Mouse (Mus musculus) hindbrain, embryonic 14.5 days (tissue): ENCODE data around the gene Cd79a. TPM values are rescaled to one million over a fixed set of nuclear protein-coding genes. Genes with fewer than 3 reads are reported as not detected.

ENCODE experiments used
- ATAC-seq: fragments of 200-750 bp; cut with Nextera tagmentation; 2 replicates; pipeline ENCODE4 v1.8.0; 2017; ENCODE audit warnings: moderate number of reproducible peaks, mild to moderate bottlenecking, moderate TSS enrichment, moderate library complexity; ENCODE audit not compliant: low FRiP score
- DNase-seq: peaks from one replicate; pipeline ENCODE4 v3.0.0-alpha.2; 2015; ENCODE audit warnings: low spot score
- H3K27ac ChIP-seq: fragments of 300-500 bp; sonication (generic); 2 replicates; pipeline ENCODE4 v1.5.1; 2014; ENCODE audit warnings: mild to moderate bottlenecking, moderate library complexity
- H3K27me3 ChIP-seq: fragments of 300-500 bp; sonication (generic); 2 replicates; pipeline ENCODE4 v1.6.1; 2014; ENCODE audit warnings: mild to moderate bottlenecking, low read length, mixed read lengths; ENCODE audit not compliant: control insufficient read depth, insufficient read depth
- H3K36me3 ChIP-seq: fragments of 300-500 bp; sonication (generic); replicated peaks from 2 replicates; pipeline ENCODE4 v1.6.1; 2014; ENCODE audit not compliant: control insufficient read depth, insufficient read depth
- H3K4me1 ChIP-seq: fragments of 300-500 bp; sonication (generic); replicated peaks from 2 replicates; pipeline ENCODE4 v1.6.1; 2014; ENCODE audit warnings: antibody characterized with exemption, low read length, mixed read lengths; ENCODE audit not compliant: control insufficient read depth, insufficient read depth
- H3K4me2 ChIP-seq: fragments of 300-500 bp; sonication (generic); replicated peaks from 2 replicates; pipeline ENCODE4 v1.6.1; 2014; ENCODE audit warnings: mild to moderate bottlenecking, moderate library complexity
- H3K4me3 ChIP-seq: fragments of 300-500 bp; sonication (generic); replicated peaks from 2 replicates; pipeline ENCODE4 v1.5.1; 2014; ENCODE audit warnings: mild to moderate bottlenecking, low read length
- H3K9ac ChIP-seq: fragments of 300-500 bp; sonication (generic); 2 replicates; pipeline ENCODE4 v1.6.1; 2014
- H3K9me3 ChIP-seq: fragments of 300-500 bp; sonication (generic); 2 replicates; pipeline ENCODE4 v1.6.1; 2016; ENCODE audit warnings: low read length; ENCODE audit not compliant: control insufficient read depth
- WGBS: fragments of 180-500 bp; shearing (Covaris S2); extraction: QIAGEN DNeasy Blood & Tissue Kit; methylation state at CpG from one replicate; pipeline ENCODE4 v1.1.7; 2014; 5-methylcytosine and 5-hydroxymethylcytosine counted together
- polyA plus RNA-seq: library from polyadenylated mRNA; unstranded; fragments of >200 nt; fragmentation: Nextera tagmentation; extraction: Ambion mirVana; gene quantifications from 2 replicates; pipeline ENCODE4 v1.2.1, GENCODE M21; 2014

The Cd79a gene
- polyA plus RNA-seq, 1 experiment from 2014 or later = 0.13 TPM

GRCm38 (mm10) chr7:24861913-24862312 is 35.3 kb upstream of the Cd79a start, which contains the start of gene Gm9844:
Gene Gm9844 (plus strand): TSS chr7:24862213.
- Histone ChIP-seq H3K4me2 (no peak within 1 kb of the TSS), H3K4me3 (no peak within 1 kb of the TSS), H3K36me3 (no peaks in the 10 kb centered on the region), H3K9ac (no peak within 1 kb of the TSS), H3K27me3 (no peaks in the 10 kb centered on the region), H3K27ac (no peak within 1 kb of the TSS), H3K9me3 (no peaks in the 10 kb centered on the region), H3K4me1 (no peaks in the 10 kb centered on the region)
- ATAC-seq (no peak), DNase-seq (no peak)
- 91% methylated on average over 7 of the region's 7 CpGs for WGBS

DNA sequence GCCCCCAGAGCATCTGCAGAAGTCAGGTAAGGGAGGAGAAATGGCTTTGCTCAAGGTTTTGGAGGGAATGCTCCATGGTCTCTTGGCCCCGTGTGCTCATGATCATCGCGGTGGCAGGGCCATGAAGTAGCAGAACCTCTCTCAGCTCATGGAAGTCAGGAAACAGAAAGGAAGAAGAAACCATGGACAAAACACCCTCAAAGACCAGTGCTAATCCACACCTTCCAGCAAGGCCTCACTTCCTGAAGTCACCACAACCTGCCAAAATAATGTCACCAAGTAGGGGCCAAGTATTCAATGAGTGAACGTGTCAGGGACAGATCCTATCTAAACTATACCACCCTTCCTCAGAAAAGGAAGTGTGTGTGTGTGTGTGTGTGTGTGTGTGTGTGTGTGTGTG is 34.3 kb upstream of the Cd79a start:
- Histone ChIP-seq H3K36me3 (no peaks in the 10 kb centered on the region), H3K9me3 (no peaks in the 10 kb centered on the region), H3K9ac (no peak overlapping the region), H3K27ac (no peak overlapping the region), H3K27me3 (no peaks in the 10 kb centered on the region), H3K4me2 (no peak overlapping the region), H3K4me3 (no peak overlapping the region), H3K4me1 (no peaks in the 10 kb centered on the region)
- DNase-seq (no peak), ATAC-seq (no peak)
- 93% methylated on average over 4 of the region's 4 CpGs for WGBS

DNA sequence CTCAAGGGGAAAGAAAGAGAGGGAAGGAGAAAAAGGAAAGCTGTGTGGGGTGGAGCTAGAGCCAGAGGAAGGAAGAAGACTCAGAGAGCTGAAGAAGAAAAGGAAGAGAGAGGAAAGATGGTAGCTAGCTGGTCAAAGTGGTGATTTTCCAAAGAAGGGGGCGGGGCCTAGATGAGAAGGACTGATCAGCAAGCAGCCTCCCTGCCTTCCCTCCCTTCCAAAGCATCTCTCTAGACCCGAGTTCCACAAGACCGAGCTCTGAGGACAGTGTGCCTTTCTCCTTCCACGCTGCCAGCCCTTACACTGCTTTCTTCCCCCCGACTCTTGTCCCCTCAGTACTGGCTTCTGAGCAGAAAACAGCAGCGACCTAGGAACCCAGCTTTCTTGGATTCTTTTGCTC is 33.0 kb upstream of the Cd79a start:
- 31% methylated on average over 6 of the region's 6 CpGs for WGBS
- no peaks in the 10 kb centered on the region for H3K36me3 ChIP-seq
- ATAC-seq (no peak), DNase-seq (no peak)
- H3K27ac ChIP-seq = no peak overlapping the region
- H3K4me3 ChIP-seq = no peak overlapping the region
- no peaks in the 10 kb centered on the region for H3K9me3 ChIP-seq
- H3K9ac ChIP-seq = no peak overlapping the region
- H3K4me2 ChIP-seq = no peak overlapping the region
- H3K4me1 ChIP-seq = no peaks in the 10 kb centered on the region
- H3K27me3 ChIP-seq = no peaks in the 10 kb centered on the region

GRCm38 (mm10) chr7:24869080-24869479 is 28.1 kb upstream of the Cd79a start:
- Histone ChIP-seq H3K27ac (no peak overlapping the region), H3K27me3 (no peaks in the 10 kb centered on the region), H3K4me1 (no peaks in the 10 kb centered on the region), H3K4me2 (no peak overlapping the region), H3K9me3 (no peaks in the 10 kb centered on the region), H3K4me3 (no peak overlapping the region), H3K36me3 (no peaks in the 10 kb centered on the region), H3K9ac (no peak overlapping the region)
- ATAC-seq (no peak), DNase-seq (no peak)
- WGBS = 40% methylated on average over 17 of the region's 17 CpGs

GRCm38 (mm10) chr7:24869532-24870165 is 27.5 kb upstream of the Cd79a start, which contains the start of the genes Lypd4 and Dmrtc2:
Gene Lypd4 (minus strand): TSS chr7:24869941.
Gene Dmrtc2 (plus strand): TSS chr7:24870057.
- Histone ChIP-seq H3K36me3 (no peaks in the 10 kb centered on the region), H3K4me2 (0 out of 2 replicates have a peak within 1 kb of the TSS, but pooled peaks have one; percentile 12), H3K27ac (no peak within 1 kb of the TSS), H3K9me3 (no peaks in the 10 kb centered on the region), H3K27me3 (no peaks in the 10 kb centered on the region), H3K9ac (no peak within 1 kb of the TSS), H3K4me3 (no peak within 1 kb of the TSS), H3K4me1 (no peaks in the 10 kb centered on the region)
- WGBS = 51% methylated on average over 41 of the region's 41 CpGs
- peak; percentile 21; the same call in 1 of the 2 replicates for ATAC-seq
- no peak for DNase-seq

GRCm38 (mm10) chr7:24877588-24877987 is 19.6 kb upstream of the Cd79a start:
- Histone ChIP-seq H3K4me2 (no peak overlapping the region), H3K9ac (no peak overlapping the region), H3K27me3 (no peaks in the 10 kb centered on the region), H3K27ac (no peak overlapping the region), H3K4me3 (no peak overlapping the region), H3K4me1 (no peaks in the 10 kb centered on the region), H3K9me3 (no peaks in the 10 kb centered on the region), H3K36me3 (no peaks in the 10 kb centered on the region)
- WGBS = 86% methylated on average over 3 of the region's 3 CpGs
- no peak for DNase-seq
- no peak for ATAC-seq

GRCm38 (mm10) chr7:24879620-24880019 is 17.6 kb upstream of the Cd79a start:
- no peaks in the 10 kb centered on the region for H3K4me1 ChIP-seq
- H3K36me3 ChIP-seq = no peaks in the 10 kb centered on the region
- no peaks in the 10 kb centered on the region for H3K27me3 ChIP-seq
- H3K9me3 ChIP-seq = no peaks in the 10 kb centered on the region
- H3K9ac ChIP-seq = no peak overlapping the region
- ATAC-seq (no peak), DNase-seq (no peak)
- no peak overlapping the region for H3K27ac ChIP-seq
- no peak overlapping the region for H3K4me3 ChIP-seq
- WGBS = 19% methylated on average over 2 of the region's 2 CpGs
- H3K4me2 ChIP-seq = no peak overlapping the region

DNA sequence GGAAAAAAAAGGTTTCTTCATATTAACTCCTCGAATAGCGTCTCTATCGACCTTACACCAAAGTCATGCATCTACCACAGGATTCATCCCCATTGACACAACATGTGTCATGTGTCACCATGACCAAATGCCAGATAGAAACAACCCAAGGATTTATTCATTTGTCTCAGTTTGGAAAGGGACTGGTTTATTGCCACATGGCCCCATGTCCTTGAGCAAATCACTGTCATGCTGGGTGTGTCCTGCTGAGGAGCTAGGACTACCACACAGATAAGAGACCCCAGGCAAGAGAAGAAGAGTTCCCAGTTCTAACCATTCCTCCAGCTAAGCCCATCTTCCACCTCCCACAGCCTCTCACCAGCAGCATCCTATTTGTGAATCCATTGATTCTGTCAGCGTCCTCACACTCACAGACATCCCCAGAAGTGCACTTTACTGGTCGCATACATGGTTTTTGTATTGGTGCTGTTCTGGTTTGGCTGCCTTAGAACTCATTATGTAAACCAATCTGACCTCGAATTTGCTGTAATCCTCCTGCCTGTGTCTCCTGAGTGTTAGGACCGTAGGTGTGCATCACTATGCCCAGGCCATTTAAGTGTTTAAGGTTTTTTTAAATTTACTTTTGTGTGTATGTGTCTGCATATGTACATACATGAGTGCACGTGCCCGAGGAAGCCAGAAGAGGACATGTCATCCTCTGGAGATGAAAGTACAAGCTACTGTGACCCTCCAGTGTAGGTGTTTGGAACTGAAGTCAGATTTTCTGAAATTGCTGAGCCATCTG is 14.6 kb upstream of the Cd79a start:
- H3K9ac ChIP-seq = no peak overlapping the region
- H3K4me2 ChIP-seq = no peak overlapping the region
- no peak overlapping the region for H3K27ac ChIP-seq
- H3K4me1 ChIP-seq = peaks cover 17% of the 10 kb centered on the region
- no peak for DNase-seq
- no peaks in the 10 kb centered on the region for H3K27me3 ChIP-seq
- no peaks in the 10 kb centered on the region for H3K9me3 ChIP-seq
- no peak overlapping the region for H3K4me3 ChIP-seq
- H3K36me3 ChIP-seq = peaks cover 23% of the 10 kb centered on the region
- ATAC-seq = no peak
- WGBS = 94% methylated on average over 9 of the region's 9 CpGs

DNA sequence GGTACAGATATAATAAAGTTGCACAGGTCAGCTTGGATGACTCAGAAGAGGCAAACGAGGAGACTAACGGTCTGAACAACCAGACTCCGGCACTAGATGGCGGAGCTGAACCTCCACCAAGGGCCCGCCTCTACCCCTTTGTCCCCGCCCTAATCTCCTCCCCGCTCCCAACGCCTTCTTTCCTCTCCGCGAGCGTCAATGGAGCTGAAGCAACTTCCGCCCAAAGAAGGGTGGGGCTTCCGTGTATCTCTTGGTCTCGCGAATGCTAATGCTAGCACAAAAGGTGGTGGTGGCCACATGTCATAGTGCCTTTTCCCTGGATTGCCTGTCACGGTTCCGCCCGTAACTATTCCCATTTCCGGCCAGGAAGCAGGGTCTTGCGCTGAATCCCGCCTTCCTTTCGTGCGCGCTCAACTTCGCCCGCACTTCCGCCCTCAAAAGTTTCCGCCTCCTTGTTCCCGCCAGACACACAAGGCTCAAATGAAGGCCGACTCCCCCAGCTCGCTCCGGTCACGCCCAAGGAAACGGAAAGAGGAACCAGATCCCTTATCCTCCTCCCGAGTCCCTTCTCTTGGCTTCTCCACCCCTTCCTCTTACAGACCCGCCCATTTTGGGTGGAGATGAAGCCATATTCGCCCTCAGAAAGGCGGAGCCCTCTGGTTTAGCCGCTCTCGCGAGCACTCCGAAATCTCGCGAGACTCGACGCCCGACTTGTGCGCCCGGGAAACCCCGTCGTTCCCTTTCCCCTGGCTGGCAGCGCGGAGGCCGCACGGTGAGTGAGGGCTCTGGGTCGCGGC is 13.1 kb upstream of the Cd79a start, which contains the start of gene Rps19:
Rps19 (plus strand) TSS at position 476 of the 797 bp plus-strand sequence.
- peak within 1 kb of the TSS; percentile 92 for H3K4me2 ChIP-seq
- H3K27ac ChIP-seq = peak within 1 kb of the TSS; percentile 87
- peaks cover 17% of the 10 kb centered on the region for H3K4me1 ChIP-seq
- peak within 1 kb of the TSS; percentile 89 for H3K4me3 ChIP-seq
- peak; percentile 94 for ATAC-seq
- DNase-seq = peak; percentile 100
- under 1% methylated on average over 57 of the region's 57 CpGs for WGBS
- no peaks in the 10 kb centered on the region for H3K9me3 ChIP-seq
- peak within 1 kb of the TSS; percentile 97 for H3K9ac ChIP-seq
- peaks cover 38% of the 10 kb centered on the region for H3K36me3 ChIP-seq
- no peaks in the 10 kb centered on the region for H3K27me3 ChIP-seq
